Mouse (Mus musculus): Measurements from ENCODE around the gene Pros1.

DNA sequence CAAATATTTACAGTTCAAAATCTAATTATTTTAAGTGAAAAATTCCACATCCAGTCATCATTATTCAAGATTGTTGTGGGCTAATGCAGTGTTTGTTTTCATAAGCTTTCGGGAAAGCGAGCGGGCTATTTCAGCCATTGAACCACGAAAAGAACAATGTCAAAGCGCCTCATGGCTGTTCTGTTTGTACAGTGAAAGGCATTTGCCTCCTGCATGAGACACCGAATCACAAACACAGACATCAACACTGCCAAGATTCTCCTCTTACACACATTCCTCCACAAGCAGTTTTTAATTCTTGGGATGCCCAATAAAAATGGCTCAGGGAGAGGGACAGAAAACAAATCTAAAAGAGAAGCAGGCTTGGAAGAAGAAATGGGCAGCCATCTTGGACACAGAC, 20.0 kb downstream of the Pros1 start:
- TF ChIP-seq HCFC1 (IDR thresholded peaks at IDR 0.05; ENCODE audit: borderline replicate concordance, insufficient read depth, low read length) (no peak), CHD2 (IDR thresholded peaks at IDR 0.05; ENCODE audit: low read depth, low read length) (no peak), ZNF384 (IDR thresholded peaks at IDR 0.05; ENCODE audit: low read depth, low read length) (no peak), MAFK (IDR thresholded peaks at IDR 0.05; ENCODE audit: insufficient read depth, low read depth, low read length) (no peak)
